Mouse (Mus musculus): ENCODE measurements around the gene Tenm2. TPM values are rescaled to one million over a fixed set of nuclear protein-coding genes. Genes with fewer than 3 reads are reported as not detected.
A peak's percentile ranks its signal among the peaks of the same experiment; 100 is the strongest.

Gene Tenm2
- polyA plus RNA-seq, 1 experiment from 2014 or later: 3.2 TPM

DNA sequence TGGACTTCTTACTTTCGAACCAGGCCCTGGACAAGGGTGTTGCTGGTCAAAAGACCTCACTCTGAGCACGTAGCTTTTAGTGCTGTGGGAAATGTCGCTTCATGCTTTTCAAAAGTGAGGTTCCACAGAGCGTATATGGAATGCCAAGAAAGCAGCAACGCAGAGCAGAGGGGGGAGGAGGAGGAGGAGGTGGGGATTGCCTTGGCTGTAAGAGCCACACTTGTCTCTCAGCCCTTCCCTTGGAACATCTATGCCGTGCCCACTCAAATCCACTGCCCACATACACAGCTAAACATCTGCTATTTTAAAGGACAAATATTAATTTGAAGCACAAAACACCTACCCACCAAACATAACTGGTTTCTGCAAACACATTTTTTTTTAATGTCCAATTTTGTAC lies 544.9 kb downstream of the Tenm2 start:
- ATAC-seq (ENCODE audit: insufficient read depth, low FRiP score, low TSS enrichment): no peak

DNA sequence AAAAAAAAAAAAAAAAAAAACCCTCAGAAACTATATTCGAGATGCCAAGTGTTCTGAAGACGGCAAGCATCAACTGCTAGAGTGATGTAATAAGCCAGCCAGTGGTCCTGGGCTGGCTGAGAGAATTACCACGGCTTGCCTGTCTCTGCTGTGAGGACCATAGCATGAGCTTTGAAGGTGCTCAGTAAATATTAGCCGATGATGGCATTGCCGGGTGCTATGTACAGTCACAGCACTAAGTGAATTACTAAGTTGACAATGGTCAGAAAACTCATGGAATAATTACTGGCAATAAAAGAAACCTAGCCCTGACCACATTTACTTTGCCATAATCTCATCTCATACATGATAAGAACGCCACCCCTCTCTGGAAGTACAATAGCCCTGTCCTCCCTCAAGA lies 549.5 kb downstream of the Tenm2 start:
- H3K36me3 ChIP-seq (ENCODE audit: control insufficient read depth, insufficient read depth, low read length): no peaks in the 10 kb centered on the region
- H3K4me1 ChIP-seq (ENCODE audit: control insufficient read depth, insufficient read depth, low read length): no peaks in the 10 kb centered on the region
- H3K9me3 ChIP-seq (ENCODE audit: control insufficient read depth, low read length): no peaks in the 10 kb centered on the region
- H3K27me3 ChIP-seq (ENCODE audit: control insufficient read depth, insufficient read depth, low read length): no peaks in the 10 kb centered on the region
- DNase-seq (ENCODE audit: low spot score) (no peak), ATAC-seq (ENCODE audit: insufficient read depth, low FRiP score, low TSS enrichment) (no peak)
- H3K4me3 ChIP-seq (ENCODE audit: low read depth, low read length): no peak overlapping the region
- H3K27ac ChIP-seq (ENCODE audit: low read depth, low read length): no peak overlapping the region
- WGBS: 89% methylated on average over 6 of the region's 6 CpGs
- H3K9ac ChIP-seq (ENCODE audit: low read length): no peak overlapping the region
- no peak overlapping the region for H3K4me2 ChIP-seq (ENCODE audit: low read depth)

More for the DNA sequence above, 544.9 kb downstream of the Tenm2 start:
- Histone ChIP-seq H3K4me2 (ENCODE audit: low read depth) (no peak overlapping the region), H3K9ac (ENCODE audit: low read length) (no peak overlapping the region), H3K27ac (ENCODE audit: low read depth, low read length) (no peak overlapping the region), H3K27me3 (ENCODE audit: control insufficient read depth, insufficient read depth, low read length) (no peaks in the 10 kb centered on the region), H3K4me3 (ENCODE audit: low read depth, low read length) (no peak overlapping the region), H3K36me3 (ENCODE audit: control insufficient read depth, insufficient read depth, low read length) (no peaks in the 10 kb centered on the region), H3K4me1 (ENCODE audit: control insufficient read depth, insufficient read depth, low read length) (no peaks in the 10 kb centered on the region), H3K9me3 (ENCODE audit: control insufficient read depth, low read length) (no peaks in the 10 kb centered on the region)
- DNase-seq (ENCODE audit: low spot score): no peak
- WGBS: 84% methylated on average over 6 of the region's 6 CpGs

GRCm38 (mm10) chr11:36679361-36679760 lies 556.4 kb downstream of the Tenm2 start:
- 93% methylated on average over 2 of the region's 2 CpGs for WGBS
- H3K27me3 ChIP-seq (ENCODE audit: control insufficient read depth, insufficient read depth, low read length): no peaks in the 10 kb centered on the region
- ATAC-seq (ENCODE audit: insufficient read depth, low FRiP score, low TSS enrichment): no peak
- 0 out of 2 replicates have a peak, but pooled peaks cover 2% of the 10 kb centered on the region for H3K4me1 ChIP-seq (ENCODE audit: control insufficient read depth, insufficient read depth, low read length)
- no peak overlapping the region for H3K27ac ChIP-seq (ENCODE audit: low read depth, low read length)
- DNase-seq (ENCODE audit: low spot score): no peak
- no peak overlapping the region for H3K9ac ChIP-seq (ENCODE audit: low read length)
- no peak overlapping the region for H3K4me2 ChIP-seq (ENCODE audit: low read depth)
- H3K36me3 ChIP-seq (ENCODE audit: control insufficient read depth, insufficient read depth, low read length): no peaks in the 10 kb centered on the region
- H3K9me3 ChIP-seq (ENCODE audit: control insufficient read depth, low read length): no peaks in the 10 kb centered on the region
- H3K4me3 ChIP-seq (ENCODE audit: low read depth, low read length): no peak overlapping the region

- peak overlapping the region; percentile 55 for H3K4me2 ChIP-seq (ENCODE audit: low read depth)
- no peaks in the 10 kb centered on the region for H3K27me3 ChIP-seq (ENCODE audit: control insufficient read depth, insufficient read depth, low read length)
- H3K9me3 ChIP-seq (ENCODE audit: control insufficient read depth, low read length): no peaks in the 10 kb centered on the region
- H3K36me3 ChIP-seq (ENCODE audit: control insufficient read depth, insufficient read depth, low read length): no peaks in the 10 kb centered on the region
- peak overlapping the region; percentile 33; the same call in 1 of the 2 replicates for H3K4me3 ChIP-seq (ENCODE audit: low read depth, low read length)
- no peak for ATAC-seq (ENCODE audit: insufficient read depth, low FRiP score, low TSS enrichment)
- no peak overlapping the region for H3K9ac ChIP-seq (ENCODE audit: low read length)
- 41% methylated on average over 2 of the region's 2 CpGs for WGBS
- 0 out of 2 replicates have a peak, but pooled peaks cover 2% of the 10 kb centered on the region for H3K4me1 ChIP-seq (ENCODE audit: control insufficient read depth, insufficient read depth, low read length)
- peak overlapping the region; percentile 92; the same call in 1 of the 2 replicates for H3K27ac ChIP-seq (ENCODE audit: low read depth, low read length)
- DNase-seq (ENCODE audit: low spot score): no peak
Measured at GRCm38 (mm10) chr11:36678542-36678941, 557.2 kb downstream of the Tenm2 start.

- Histone ChIP-seq H3K36me3 (ENCODE audit: control insufficient read depth, insufficient read depth, low read length) (no peaks in the 10 kb centered on the region), H3K9me3 (ENCODE audit: control insufficient read depth, low read length) (no peaks in the 10 kb centered on the region), H3K4me2 (ENCODE audit: low read depth) (peak overlapping the region; percentile 55), H3K9ac (ENCODE audit: low read length) (peak overlapping the region; percentile 52), H3K27me3 (ENCODE audit: control insufficient read depth, insufficient read depth, low read length) (no peaks in the 10 kb centered on the region), H3K4me1 (ENCODE audit: control insufficient read depth, insufficient read depth, low read length) (0 out of 2 replicates have a peak, but pooled peaks cover 2% of the 10 kb centered on the region), H3K4me3 (ENCODE audit: low read depth, low read length) (peak overlapping the region; percentile 33), H3K27ac (ENCODE audit: low read depth, low read length) (peak overlapping the region; percentile 92)
- 12% methylated on average over 10 of the region's 10 CpGs for WGBS
- no peak for DNase-seq (ENCODE audit: low spot score)
- ATAC-seq (ENCODE audit: insufficient read depth, low FRiP score, low TSS enrichment): peak; percentile 39
Measured at GRCm38 (mm10) chr11:36678057-36678396, 557.7 kb downstream of the Tenm2 start.

DNA sequence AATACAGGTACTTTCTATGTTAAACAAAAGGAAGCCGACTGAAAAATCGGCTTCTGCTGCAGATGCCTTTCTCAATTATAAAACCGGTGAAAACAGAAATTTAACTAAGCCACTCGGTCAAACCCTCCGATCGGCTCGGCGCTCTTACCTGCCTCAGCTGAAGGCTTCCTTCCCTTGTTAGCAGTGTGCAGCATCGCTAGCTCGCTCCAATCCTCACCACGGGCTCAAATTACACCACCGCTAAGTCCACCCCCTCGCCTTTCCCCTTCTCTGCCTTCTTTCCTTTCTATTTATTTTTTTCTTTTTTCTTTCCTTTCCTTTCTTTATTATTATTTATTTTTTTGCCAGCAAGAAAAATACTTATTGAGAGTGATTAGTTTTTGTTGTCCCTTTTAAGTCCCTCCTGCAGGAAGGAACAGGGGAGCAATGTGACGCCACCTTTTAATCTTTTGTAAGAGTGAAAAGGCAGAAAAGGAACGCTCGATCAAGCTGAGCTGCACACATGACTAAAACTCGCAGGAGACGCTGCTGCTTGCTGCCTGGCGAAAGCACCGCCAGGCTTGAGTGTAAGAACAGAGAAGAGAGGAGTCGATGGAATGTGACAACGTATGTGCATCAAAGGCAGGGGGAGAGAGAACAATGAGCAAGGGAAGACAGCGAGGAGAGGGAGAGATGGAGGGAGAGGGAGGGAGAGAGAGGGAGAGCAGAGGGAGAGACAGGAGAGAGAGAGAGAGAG lies 558.3 kb downstream of the Tenm2 start:
- Histone ChIP-seq H3K9ac (ENCODE audit: low read length) (peak overlapping the region; percentile 52), H3K4me3 (ENCODE audit: low read depth, low read length) (peak overlapping the region; percentile 33), H3K27ac (ENCODE audit: low read depth, low read length) (peak overlapping the region; percentile 92), H3K4me1 (ENCODE audit: control insufficient read depth, insufficient read depth, low read length) (0 out of 2 replicates have a peak, but pooled peaks cover 2% of the 10 kb centered on the region), H3K36me3 (ENCODE audit: control insufficient read depth, insufficient read depth, low read length) (no peaks in the 10 kb centered on the region), H3K27me3 (ENCODE audit: control insufficient read depth, insufficient read depth, low read length) (no peaks in the 10 kb centered on the region), H3K9me3 (ENCODE audit: control insufficient read depth, low read length) (no peaks in the 10 kb centered on the region), H3K4me2 (ENCODE audit: low read depth) (peak overlapping the region; percentile 55)
- ATAC-seq (ENCODE audit: insufficient read depth, low FRiP score, low TSS enrichment) (peak; percentile 88), DNase-seq (ENCODE audit: low spot score) (peak; percentile 79)
- WGBS: under 1% methylated on average over 23 of the region's 23 CpGs

DNA sequence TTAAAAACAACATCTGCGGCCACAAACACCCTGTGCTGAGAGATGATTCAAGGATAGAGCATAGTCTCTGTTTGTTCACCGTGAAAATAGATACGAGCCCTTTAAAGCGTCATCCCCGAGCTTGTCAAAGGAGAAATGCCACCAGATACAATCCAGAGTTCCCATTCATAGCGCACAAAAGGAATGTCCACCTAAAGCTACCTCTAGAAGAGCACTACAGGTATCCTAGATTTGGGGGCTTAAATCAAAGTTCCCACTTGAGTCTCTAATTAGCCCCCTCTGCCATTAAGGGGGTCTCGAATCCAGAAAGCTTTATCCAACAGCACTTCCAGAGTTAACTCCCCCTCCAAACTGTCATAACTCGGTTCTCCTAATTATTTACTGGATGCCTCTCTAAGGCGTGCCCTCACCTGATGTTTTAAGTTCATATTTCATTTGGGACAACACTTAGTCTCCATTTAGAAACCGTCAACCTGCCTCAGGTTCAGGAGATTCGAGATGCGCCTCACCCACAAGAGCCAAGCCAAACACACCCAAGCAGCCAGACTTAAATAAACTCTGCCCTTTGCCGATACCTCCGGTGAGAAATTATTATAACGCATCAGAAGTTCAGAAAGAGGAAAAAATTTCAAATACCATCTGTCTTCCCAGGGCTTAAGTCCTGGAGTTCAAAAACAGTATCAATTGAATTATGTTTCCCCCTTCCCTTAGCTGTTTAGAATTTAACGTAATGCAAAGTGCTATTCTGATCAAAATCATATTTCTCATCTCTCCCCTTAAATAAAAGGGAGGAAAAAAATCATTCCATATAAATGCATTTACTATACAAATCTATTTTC lies 559.1 kb downstream of the Tenm2 start:
- Histone ChIP-seq H3K36me3 (ENCODE audit: control insufficient read depth, insufficient read depth, low read length) (no peaks in the 10 kb centered on the region), H3K4me1 (ENCODE audit: control insufficient read depth, insufficient read depth, low read length) (0 out of 2 replicates have a peak, but pooled peaks cover 2% of the 10 kb centered on the region), H3K27ac (ENCODE audit: low read depth, low read length) (no peak overlapping the region), H3K4me2 (ENCODE audit: low read depth) (peak overlapping the region; percentile 55), H3K4me3 (ENCODE audit: low read depth, low read length) (peak overlapping the region; percentile 33), H3K9ac (ENCODE audit: low read length) (peak overlapping the region; percentile 10; the same call in 1 of the 2 replicates), H3K27me3 (ENCODE audit: control insufficient read depth, insufficient read depth, low read length) (no peaks in the 10 kb centered on the region), H3K9me3 (ENCODE audit: control insufficient read depth, low read length) (no peaks in the 10 kb centered on the region)
- no peak for DNase-seq (ENCODE audit: low spot score)
- WGBS: 66% methylated on average over 16 of the region's 16 CpGs
- ATAC-seq (ENCODE audit: insufficient read depth, low FRiP score, low TSS enrichment): no peak

GRCm38 (mm10) chr11:36674902-36675422 lies 560.8 kb downstream of the Tenm2 start:
- 90% methylated on average over 4 of the region's 4 CpGs for WGBS
- DNase-seq (ENCODE audit: low spot score): no peak

More at GRCm38 (mm10) chr11:36674902-36675422, 560.8 kb downstream of the Tenm2 start:
- Histone ChIP-seq H3K4me2 (ENCODE audit: low read depth) (no peak overlapping the region), H3K9ac (ENCODE audit: low read length) (no peak overlapping the region), H3K27me3 (ENCODE audit: control insufficient read depth, insufficient read depth, low read length) (no peaks in the 10 kb centered on the region), H3K36me3 (ENCODE audit: control insufficient read depth, insufficient read depth, low read length) (no peaks in the 10 kb centered on the region), H3K4me3 (ENCODE audit: low read depth, low read length) (no peak overlapping the region), H3K27ac (ENCODE audit: low read depth, low read length) (no peak overlapping the region), H3K9me3 (ENCODE audit: control insufficient read depth, low read length) (no peaks in the 10 kb centered on the region), H3K4me1 (ENCODE audit: control insufficient read depth, insufficient read depth, low read length) (0 out of 2 replicates have a peak, but pooled peaks cover 2% of the 10 kb centered on the region)
- no peak for ATAC-seq (ENCODE audit: insufficient read depth, low FRiP score, low TSS enrichment)
